In genomic region chr1:55910024-55910423, GRCm38 (mm10) we compare ENCODE assay signal across 16 mouse cellular contexts.
DNase-seq lines count a peak whose midpoint lies in the region; ATAC-seq lines count a peak whose summit lies in the region.
"Had no signal": no experiment of that assay in that cellular context is flagged by ENCODE, and none has a peak within 500 bp of the region (broad histone marks: within the 10 kb centered on the region; RNA-seq: fewer than 3 reads in every experiment).

No protein-coding gene starts in this region.

- DNase-seq in cerebellum, postnatal 14 days, result no peak
- DNase-seq in right cerebral cortex, adult 18-20 months, result no peak
- DNase-seq in spleen, postnatal 14 days (ENCODE audit: low spot score in 2 of 2), result no peak
- DNase-seq: adrenal gland, adult 2 months; adrenal gland, postnatal 10 days; adrenal gland, postnatal 25 days; cerebellum, adult 11 months; cerebellum, adult 18-20 months; cerebellum, adult 8-10 months; cerebellum, adult 9-11 months; cerebellum, postnatal 25 days; embryo, embryonic 11 days had no signal

- ATAC-seq in common myeloid progenitor, adult 5-6 weeks (replicated peaks; ENCODE audit: low read depth, poor library complexity, severe bottlenecking), result 0 out of 2 replicates have a peak, but pooled peaks have one; percentile 39
- ATAC-seq in megakaryocyte, adult 5-6 weeks (ENCODE audit: poor library complexity, severe bottlenecking), result peak; percentile 72
- ATAC-seq: forebrain, embryonic 14.5 days; forebrain, embryonic 16.5 days had no signal
